Mouse (Mus musculus): ENCODE measurements at regions not wholly inside any gene's neighbourhood (a gene's known extent, or its start where the extent isn't known, plus 50 kb on each side); places are given as distances from the start of the nearest gene placed in this dataset.
"Not testable (repeated sequence)": the region's sequence is repeated elsewhere in the genome, so short reads cannot be mapped to it uniquely, and the experiment has no call there.

GRCm38 (mm10) chr16:76958597-76959392 is 54.7 kb upstream of the Usp25 start:
- DNase-seq: peak; percentile 86

GRCm38 (mm10) chr16:76957491-76957890 is 56.0 kb upstream of the Usp25 start:
- DNase-seq: no peak

- DNase-seq: no peak
Observed at GRCm38 (mm10) chr16:76957090-76957489, 56.4 kb upstream of the Usp25 start.

DNA sequence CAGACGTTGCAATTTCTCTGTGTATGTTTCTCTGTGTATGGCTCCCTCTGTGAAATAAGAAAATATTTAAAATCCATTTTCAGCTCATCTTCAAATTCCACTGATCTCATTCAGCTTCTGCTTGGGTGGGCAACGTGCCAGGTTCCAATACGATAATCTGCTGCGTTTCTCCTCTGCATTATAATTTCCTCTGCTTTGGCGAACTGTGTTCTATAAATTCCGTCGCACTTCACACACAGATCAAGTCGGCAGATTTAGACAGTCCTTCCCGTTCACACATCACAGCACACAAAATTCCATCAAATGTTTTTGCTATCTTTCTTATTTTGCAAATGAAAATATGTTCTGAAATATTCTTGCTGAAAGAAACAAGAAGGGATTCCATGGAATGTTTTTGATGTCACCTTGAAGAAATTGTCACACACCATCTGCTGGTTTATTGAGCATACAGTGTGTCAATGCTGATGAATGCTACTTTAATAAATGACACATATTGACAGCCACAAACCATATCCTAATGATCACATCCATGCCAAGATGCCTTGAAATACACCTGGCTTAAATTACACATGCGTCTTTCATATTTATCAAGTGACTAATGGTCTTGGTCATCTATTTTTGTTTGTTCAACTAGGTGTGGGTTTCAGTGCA is 62.5 kb upstream of the Usp25 start:
- no peak for DNase-seq

DNA sequence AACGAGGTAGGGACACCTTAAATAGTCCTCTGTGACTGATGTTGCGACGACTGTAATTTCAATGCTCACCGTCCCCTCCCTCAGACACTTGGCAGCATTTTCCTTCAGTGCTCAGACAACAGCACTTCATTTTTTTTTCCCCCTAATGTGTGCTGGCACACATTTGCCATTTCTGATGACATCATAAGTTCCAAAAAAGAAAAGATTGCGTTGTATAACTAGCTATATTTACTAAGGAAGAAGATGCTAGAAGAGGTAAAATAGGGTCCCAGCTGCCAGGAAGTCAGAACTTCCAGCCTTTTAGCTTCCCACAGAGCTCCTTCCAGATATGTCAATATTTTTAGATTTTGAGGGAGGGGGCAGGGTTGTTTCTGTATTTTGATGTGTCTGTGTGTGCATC is 66.5 kb upstream of the Usp25 start:
- DNase-seq: no peak

DNA sequence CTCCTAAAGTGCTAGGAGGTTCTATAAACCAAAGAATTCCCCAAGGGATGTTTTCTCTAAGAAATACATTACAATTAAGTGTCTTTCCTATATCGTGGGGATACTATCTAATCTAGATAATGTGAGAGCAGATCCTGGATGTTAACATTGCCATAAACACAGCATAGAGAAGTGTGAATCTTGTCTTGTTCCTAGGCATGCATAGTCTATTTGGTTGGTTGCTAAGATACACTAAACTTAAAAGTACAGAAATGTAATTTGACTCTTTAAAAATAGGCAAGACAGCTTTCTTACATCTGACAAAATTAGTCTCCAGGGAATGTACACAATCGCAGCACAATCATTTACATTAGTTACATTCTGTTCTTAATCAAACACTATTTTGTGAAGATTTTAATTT is 75.4 kb upstream of the Usp25 start:
- DNase-seq: no peak

GRCm38 (mm10) chr16:76927901-76928300 is 85.6 kb upstream of the Usp25 start:
- no peak for DNase-seq

DNA sequence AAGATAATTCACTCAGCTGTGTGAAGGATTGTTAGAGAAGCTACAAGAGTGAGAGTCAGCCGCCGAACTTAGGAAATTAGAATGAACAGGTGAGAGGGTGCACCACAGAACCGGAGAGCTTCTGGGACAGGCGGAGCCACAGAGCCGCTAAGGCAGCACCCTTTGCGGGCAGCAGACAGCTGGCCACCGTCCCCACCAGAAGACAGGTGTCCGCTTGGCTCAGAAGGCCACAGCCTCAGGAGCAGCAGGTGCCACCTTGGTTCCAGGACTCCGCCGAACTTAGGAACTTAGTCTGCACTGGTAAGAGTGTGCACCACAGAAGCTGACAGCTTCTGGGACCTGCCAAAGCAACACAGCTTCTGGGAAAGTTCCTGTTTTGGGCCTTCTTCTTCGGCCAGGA is 93.4 kb upstream of the Usp25 start:
- DNase-seq: not testable (repeated sequence)

- DNase-seq: no peak
Observed at GRCm38 (mm10) chr16:76918598-76918997, 94.9 kb upstream of the Usp25 start.

DNA sequence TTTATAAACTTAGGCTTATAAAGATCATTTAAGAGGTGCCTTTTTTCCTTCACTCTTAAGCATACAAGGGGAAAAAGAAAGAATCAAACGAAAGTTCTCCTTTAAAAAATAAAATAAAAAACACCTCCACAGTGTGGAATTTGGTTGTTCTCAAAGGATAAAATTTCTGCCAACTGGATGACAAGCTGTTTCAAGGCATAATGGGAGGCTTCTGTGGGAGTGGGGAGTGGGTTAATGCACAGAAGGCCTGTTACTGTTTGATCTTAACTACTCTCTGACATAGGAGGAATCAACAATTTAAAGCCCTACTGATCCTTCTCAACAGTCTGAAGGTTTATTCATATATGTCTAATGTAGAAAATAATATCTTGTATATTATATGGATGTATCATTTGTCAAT is 99.2 kb upstream of the Usp25 start:
- no peak for DNase-seq

- DNase-seq: peak; percentile 92
Observed at GRCm38 (mm10) chr16:76905205-76905996, 108.1 kb upstream of the Usp25 start.

DNA sequence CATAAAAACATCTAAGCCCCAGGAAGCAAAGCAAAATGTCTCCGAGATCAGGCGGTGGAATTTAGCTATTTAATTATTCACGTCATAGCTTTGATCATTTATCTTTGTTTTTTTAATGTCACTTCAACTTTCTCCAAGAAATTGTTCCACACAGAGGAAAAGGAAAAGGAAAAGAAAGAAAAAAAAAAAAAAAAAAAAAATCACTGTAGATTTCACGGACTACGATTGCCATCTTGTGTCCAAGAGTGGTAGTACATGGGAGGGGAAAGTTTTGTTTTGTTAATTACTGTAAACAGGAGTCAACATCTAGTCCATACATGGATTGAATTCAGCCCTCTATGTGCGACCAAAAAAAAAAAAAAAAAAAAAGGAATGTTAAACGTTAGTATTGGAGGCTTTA is 114.4 kb upstream of the Usp25 start:
- DNase-seq: no peak

DNA sequence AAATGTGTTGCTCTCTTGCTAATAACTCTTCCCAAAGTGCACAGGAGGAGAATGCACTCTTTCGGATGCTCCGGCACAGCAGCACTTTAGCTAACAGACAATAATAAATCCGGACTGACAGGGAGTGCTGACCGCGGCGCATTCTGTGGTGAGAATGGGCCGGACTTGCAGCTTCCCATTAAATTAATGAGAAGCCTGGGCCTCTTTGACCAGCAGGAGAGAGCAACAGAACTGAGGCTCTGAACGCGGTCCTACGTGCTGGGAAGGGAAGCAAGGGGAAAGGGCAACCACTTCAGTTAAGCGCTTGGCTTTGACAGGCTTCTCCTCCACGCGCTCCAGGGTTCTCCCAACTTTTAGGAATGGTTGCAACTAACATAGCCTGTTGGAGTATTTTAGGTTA is 117.2 kb upstream of the Usp25 start:
- DNase-seq: no peak

DNA sequence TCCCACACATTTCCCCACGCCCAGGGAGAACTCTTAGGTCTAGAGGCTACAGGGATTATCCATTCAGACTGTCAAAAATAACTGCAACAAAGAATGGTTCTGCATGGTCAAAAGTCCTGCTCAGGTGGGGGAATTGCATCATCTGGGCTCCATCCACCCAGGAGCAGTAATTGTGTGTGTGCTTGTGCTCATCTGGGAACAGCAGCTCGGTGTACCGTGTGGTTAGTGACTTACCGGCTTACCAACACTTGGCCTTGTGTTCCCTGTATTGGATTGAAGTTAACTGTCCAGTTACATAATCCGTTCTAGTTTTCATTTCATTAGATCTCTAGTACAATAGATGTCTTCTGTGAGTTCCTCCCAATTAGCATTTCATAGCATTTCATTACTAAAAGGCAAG is 117.7 kb upstream of the Usp25 start:
- no peak for DNase-seq

DNA sequence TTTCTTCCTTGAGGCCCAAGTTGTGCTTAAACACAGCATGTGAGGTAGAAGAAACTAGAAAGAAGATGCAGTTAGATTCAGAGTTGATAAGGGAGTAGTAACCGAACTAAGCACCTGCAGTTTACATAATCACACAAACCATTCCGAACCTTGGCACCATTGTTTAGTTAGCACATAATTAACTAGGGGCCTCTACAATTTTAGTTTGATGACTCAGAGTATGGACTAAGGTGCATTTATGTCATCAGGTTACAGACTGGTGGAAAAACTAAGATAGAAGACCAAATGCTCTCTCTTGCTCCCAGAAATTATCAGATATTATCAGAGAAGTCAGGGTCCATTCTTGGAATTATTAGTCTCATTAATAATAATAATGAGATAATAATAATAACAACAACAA is 134.9 kb upstream of the Usp25 start:
- no peak for DNase-seq

- no peak for DNase-seq
Observed at GRCm38 (mm10) chr16:76875397-76876018, 138.0 kb upstream of the Usp25 start.

DNA sequence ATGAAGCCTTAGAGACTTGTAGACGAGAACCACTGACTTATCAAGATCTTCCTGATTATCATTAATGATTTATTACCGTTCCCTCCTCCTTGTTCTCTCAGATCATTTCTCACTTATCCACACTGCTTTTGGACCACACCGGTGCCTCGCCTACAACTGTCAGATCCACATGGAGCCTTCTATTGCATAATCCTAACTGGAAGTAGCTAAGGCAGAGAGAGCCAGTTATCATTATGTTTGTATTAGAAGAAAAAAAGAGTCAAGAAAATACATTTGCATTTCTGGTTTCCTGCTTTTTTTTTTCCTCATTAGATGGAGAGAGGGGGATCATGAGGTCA is 147.1 kb upstream of the Usp25 start:
- DNase-seq: no peak

DNA sequence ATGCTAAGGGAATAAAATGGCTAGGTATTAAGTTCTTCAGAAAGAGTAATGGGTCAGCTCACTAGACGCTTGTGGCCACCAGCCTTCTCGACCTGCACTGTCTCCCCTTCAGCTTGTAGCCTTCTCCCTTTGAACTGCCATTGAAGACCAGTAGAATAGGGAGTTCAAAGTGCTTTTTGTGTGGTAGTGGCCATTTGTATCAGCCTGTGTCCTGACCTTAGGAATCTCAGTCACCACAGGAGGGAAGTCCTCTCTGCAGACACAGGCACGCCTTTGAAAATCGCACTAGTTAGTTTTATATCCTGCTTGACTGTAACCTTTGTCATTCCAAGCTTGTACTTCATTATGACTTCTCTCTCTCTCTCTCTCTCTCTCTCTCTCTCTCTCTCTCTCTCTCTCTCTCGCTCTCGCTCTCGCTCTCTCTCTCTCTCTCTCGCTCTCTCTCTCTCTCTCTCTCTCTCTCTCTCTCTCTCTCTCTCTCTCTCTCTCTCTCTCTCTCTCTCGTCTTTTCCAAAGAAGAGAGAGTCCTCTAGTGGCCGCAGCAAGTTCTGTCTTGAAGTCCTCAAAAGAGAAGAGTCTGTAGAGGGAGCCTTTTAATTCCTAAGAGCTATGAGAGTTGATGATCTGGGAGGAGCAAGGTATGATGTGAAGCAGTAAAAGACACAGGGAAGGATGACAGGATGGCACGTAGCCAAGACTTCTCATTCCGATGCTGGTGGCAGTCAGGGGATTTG is 147.6 kb upstream of the Usp25 start:
- peak; percentile 89 for DNase-seq

- DNase-seq: no peak
Observed at GRCm38 (mm10) chr16:76864392-76864791, 149.1 kb upstream of the Usp25 start.

DNA sequence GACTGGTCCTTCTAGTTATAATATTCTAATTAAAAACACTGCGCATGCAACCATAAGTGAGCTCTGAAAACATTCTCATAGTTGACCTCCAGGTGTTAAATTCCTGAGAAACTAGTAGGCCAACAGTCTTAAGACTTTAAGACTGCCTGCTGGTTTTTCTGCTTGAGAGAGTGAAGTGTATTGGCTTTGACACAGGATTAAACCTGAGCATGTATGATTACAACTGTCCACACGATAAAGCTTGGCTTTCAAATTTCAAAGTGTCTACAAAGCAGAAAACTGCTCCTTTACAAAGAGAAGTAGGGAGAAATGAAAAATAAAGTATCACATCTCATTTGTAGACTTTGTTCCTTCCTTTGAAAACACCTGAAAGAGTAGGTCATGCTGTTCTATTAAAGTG is 157.7 kb upstream of the Usp25 start:
- DNase-seq: no peak

DNA sequence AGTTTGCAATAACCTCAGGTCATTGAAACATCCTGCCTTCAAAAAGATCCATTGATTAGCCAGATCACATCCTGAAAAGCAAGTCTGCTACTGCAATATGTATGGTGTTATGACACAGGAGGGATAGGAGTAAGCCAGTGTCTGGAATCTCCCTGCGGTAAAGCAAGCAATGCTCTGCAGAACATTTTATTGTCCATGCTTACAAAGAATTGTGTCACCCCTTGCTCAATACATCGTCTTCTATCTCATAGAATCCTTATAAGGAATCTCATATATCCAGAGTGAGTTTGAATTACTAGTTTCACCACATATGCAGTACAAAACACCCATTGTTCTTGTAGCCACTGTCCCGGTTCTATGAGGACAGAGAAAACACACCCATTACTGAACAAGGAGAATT is 162.1 kb upstream of the Usp25 start:
- no peak for DNase-seq

DNA sequence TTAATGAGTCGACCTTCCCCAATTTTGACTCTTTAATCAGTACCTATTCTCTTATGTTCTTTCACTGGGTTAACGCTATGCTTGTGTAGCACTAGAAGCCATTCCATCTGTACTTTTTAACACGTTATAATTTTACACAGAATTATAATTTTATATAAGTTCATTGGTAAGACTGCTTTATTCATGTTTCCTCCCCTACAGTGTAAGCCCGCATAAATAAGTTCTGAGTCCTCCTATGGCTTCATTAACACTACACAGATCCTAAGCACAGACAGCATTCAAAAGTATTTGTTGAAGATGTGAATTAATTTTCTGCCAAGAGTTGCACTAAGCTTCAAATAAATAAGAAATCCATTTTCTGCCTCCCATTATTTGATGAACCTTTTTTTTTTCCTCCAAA is 176.1 kb upstream of the Usp25 start:
- no peak for DNase-seq

DNA sequence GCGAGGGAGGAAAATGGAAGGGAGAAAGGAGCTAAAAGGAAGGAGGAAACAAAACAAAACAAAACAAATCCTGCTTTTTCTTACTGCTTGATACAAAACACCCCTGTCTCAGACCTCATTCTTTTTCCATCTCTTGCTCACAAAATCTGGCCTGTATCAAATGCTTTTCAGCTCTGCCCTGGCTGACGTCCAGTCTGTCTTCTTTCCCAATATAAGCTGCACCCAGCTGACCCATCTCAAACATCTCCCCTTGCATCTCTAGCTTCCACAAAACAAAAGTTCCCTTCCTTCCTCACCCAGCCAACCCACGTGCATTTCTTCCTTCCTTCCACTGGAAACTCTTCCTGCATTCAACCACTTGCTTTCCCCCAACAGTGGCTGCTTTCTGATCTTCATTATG is 183.1 kb upstream of the Usp25 start:
- no peak for DNase-seq

Measured in heart, adult 11 months (tissue).